Mouse (Mus musculus) right cerebral cortex, postnatal 14 days (tissue): ENCODE results near the gene Olfr1029.
"Not testable (repeated sequence)": the region's sequence is repeated elsewhere in the genome, so short reads cannot be mapped to it uniquely, and the experiment has no call there.

ENCODE experiments used
- DNase-seq: peaks from one replicate; pipeline ENCODE4 v3.0.0; 2022

Gene Olfr1029

DNA sequence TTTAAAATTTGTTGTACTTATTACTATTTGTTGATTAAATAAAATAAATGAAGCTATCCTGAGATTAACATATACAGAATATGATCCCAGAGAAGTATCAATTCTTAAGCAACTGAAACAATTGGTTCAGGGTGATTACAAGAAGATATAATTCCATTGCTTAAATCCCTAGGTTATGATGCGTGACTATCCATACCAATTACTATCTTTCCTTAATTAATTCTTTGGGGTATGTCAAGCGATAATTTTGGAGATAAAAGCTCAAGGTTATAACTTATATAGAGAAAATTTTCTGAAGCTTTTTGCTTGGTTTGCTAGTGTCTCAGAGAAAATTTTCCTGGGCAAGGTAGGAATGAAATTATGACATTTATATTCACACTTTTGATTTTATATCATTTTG is at the start of gene Olfr1029:
Gene Olfr1029 (plus strand): TSS at position 301 of the 400 bp plus-strand sequence.
- no peak for DNase-seq

DNA sequence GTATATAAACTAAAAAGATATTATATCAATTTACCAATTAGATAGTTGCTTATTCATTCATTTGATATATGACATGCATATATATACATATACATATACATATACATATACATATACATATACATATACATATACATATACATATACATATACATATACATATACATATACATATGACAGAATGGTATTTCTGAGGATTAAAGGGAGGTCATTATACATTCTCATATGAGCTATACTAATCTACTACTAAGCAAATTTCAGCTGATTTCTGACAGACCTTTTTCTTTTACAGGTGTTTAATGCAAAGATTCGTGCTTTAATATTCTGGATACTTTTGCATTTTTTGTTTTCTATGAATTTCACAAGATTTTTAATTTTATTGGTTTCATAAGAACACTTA is 23.6 kb upstream of the Olfr1029 start, which contains the start of gene Olfr1028:
Gene Olfr1028 (plus strand): TSS at position 301 of the 400 bp plus-strand sequence.
- DNase-seq = no peak

DNA sequence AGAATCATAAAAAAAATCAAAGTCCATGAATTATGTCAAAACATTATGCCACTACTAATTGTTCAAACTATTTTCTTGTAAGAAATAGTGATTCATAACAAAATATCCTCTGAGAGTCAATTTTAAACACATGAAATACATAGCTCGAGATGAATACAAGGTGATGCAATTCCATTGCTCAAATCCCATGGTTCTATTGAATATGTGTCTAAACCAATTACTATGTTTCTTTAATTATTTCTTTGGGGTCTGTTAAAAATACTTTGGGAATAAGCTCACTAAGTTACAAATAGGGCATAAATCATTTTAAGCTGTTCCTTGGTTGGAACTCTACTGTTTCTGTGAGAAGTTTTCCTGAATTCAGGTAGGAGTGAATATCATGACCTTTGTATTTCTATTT is 5.3 kb downstream of the Olfr1029 start, which contains the start of gene Olfr1030:
Gene Olfr1030 (plus strand): TSS at position 301 of the 400 bp plus-strand sequence.
- DNase-seq = no peak

DNA sequence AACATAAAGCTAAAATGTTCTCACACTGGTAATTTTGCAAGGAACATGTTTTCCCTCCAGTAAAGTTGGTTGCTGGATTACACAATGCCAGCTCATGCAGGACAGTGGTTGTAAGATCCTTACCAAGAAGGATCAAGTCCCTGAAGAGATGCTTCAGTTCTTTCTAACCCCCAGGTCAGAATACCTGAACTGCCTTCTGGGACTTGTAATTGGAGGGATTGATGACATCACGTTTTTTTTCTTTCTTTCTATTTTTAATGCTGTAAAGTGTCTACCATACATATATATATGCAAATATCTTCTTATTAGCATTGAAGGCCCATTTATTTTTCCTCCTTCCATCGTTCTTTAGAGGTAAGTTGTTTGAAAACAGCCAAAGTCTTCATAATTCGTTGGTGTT is 16.3 kb downstream of the Olfr1029 start, which contains the start of gene Olfr1031:
Gene Olfr1031 (plus strand): TSS at position 301 of the 400 bp plus-strand sequence.
- DNase-seq = no peak

DNA sequence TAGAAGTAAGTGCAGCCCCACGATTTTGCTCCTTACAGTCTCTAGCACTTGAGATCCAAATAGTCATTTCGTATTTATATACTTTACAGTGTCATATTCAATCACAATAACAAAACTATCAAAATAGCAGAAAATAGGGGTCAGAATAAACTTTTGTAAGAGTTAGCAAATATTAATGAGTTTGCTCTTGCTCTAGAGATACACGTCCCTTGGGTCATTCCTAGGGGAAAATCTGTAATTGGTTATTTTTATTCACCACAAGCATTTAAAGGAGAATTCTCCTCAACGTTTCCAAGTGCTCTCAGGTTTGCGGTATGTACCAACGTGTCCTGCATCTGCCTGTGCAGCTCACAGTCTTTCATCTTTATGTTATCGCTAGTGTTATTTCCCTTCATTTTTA is 31.5 kb downstream of the Olfr1029 start, which contains the start of gene Olfr1032:
Gene Olfr1032 (plus strand): TSS at position 301 of the 400 bp plus-strand sequence.
- DNase-seq = no peak

DNA sequence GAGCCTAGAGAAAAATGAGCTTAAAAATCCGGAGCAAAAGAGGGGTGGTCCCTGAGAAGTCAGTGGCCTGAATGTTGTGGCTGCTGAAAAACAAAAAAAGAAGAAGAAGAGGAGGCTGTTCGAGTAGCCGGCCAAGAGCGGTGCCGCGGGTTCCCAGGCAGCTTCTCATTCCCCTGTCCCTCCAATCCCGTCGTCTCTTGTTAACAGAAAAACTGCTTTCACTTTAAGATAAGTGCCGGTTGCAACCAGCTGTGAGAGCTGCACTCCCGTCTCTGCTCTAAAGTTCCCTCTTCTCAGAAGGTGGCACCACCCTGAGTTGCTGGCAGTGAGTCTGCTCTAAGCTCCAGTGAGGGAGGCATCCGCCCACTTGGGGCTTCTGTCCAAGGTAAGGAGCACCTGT is 46.7 kb downstream of the Olfr1029 start, which contains the start of gene Olfr1033:
Gene Olfr1033 (plus strand): TSS at position 228 of the 400 bp plus-strand sequence.
- DNase-seq = not testable (repeated sequence)

DNA sequence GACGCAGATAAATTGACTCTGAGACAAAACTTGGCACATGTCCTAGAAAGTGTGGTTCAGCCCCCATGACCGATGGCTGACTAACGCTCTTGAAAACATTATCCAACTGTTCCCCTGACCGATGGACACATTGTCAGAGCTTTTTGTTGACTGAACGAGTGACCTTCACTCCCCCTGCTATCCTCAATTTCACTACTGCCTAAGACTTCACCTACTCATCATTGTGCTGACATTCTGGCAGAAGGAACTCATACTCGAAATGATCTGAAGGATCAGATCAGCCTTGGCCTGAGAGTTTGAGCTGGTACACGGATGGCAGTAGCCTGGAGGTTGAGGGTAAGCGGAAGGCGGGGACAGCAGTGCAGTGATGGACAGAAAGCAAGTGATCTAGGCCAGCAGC is 47.8 kb downstream of the Olfr1029 start:
- not testable (repeated sequence) for DNase-seq
